Mouse (Mus musculus): ENCODE measurements around the gene Slc35g2. TPM values are rescaled to one million over a fixed set of nuclear protein-coding genes. Genes with fewer than 3 reads are reported as not detected.

Gene Slc35g2
- 7.3 and 8.1 TPM in 2 replicates for polyA plus RNA-seq (2014; fragmentation: Nextera tagmentation; extraction: Ambion mirVana)

DNA sequence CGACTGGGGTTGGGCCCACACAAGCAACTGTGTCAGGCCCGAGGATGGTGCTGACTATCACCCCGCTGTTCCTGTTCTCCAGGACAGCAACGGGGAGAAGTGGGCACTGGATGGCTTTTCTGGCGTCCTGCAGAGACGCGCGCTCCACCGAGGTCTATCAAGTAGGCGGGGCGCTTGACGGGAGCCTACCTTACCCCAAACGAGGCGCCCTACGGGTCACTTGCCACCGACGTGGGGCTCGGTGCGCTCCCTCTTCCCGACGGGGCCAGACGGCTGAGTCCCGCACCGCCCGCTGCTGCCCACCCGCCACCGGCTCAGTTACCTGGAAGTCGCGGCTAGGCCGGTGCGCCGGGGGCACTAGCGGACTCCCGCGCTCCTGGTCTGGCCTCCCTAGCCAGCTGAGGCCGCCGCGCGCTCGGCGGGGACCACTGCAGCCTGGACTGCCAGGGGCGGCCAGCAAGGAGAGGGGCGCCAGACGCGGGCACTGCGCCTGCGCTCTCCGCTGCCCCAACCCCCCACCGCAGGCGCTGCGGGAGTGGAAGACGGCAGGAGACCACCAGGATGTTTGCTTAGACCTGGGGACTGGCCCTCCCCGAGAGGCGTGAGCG, at the start of gene Slc35g2:
Gene Slc35g2, minus strand, starts transcription at position 465 of the 608 bp plus-strand sequence.
- Histone ChIP-seq H3K9me3 (ENCODE audit: control insufficient read depth, low read depth, low read length) (no peaks in the 10 kb centered on the region), H3K36me3 (ENCODE audit: control insufficient read depth, insufficient read depth, low read length) (no peaks in the 10 kb centered on the region), H3K4me2 (replicated peaks; ENCODE audit: low read depth, low read length) (peak within 1 kb of the TSS; percentile 90), H3K27ac (ENCODE audit: low read length) (peak within 1 kb of the TSS; percentile 45; the same call in 1 of the 2 replicates), H3K4me1 (ENCODE audit: control insufficient read depth, insufficient read depth, low read length) (peaks cover 7% of the 10 kb centered on the region; the same call in 1 of the 2 replicates), H3K4me3 (ENCODE audit: low read depth, low read length) (peak within 1 kb of the TSS; percentile 73), H3K27me3 (ENCODE audit: control insufficient read depth, insufficient read depth, low read length) (no peaks in the 10 kb centered on the region), H3K9ac (replicated peaks; ENCODE audit: low read depth, low read length) (peak within 1 kb of the TSS; percentile 48)
- peak; percentile 81 for ATAC-seq (ENCODE audit: insufficient number of reproducible peaks, insufficient read depth, low FRiP score, low read depth)
- WGBS = under 1% methylated on average over 53 of the region's 55 CpGs

- ATAC-seq (ENCODE audit: insufficient number of reproducible peaks, insufficient read depth, low FRiP score, low read depth) = no peak
- H3K27ac ChIP-seq (ENCODE audit: low read length) = no peak overlapping the region
- H3K9me3 ChIP-seq (ENCODE audit: control insufficient read depth, low read depth, low read length) = no peaks in the 10 kb centered on the region
- H3K36me3 ChIP-seq (ENCODE audit: control insufficient read depth, insufficient read depth, low read length) = no peaks in the 10 kb centered on the region
- 0 out of 2 replicates have a peak, but pooled peaks cover 5% of the 10 kb centered on the region for H3K4me1 ChIP-seq (ENCODE audit: control insufficient read depth, insufficient read depth, low read length)
- H3K4me2 ChIP-seq (replicated peaks; ENCODE audit: low read depth, low read length) = peak overlapping the region; percentile 18; the same call in 1 of the 2 replicates
- H3K4me3 ChIP-seq (ENCODE audit: low read depth, low read length) = no peak overlapping the region
- H3K27me3 ChIP-seq (ENCODE audit: control insufficient read depth, insufficient read depth, low read length) = no peaks in the 10 kb centered on the region
- 18% methylated on average over 11 of the region's 11 CpGs for WGBS
- no peak overlapping the region for H3K9ac ChIP-seq (replicated peaks; ENCODE audit: low read depth, low read length)
Measured at GRCm38 (mm10) chr9:100616947-100617346, 46.1 kb upstream of the Slc35g2 start.

DNA sequence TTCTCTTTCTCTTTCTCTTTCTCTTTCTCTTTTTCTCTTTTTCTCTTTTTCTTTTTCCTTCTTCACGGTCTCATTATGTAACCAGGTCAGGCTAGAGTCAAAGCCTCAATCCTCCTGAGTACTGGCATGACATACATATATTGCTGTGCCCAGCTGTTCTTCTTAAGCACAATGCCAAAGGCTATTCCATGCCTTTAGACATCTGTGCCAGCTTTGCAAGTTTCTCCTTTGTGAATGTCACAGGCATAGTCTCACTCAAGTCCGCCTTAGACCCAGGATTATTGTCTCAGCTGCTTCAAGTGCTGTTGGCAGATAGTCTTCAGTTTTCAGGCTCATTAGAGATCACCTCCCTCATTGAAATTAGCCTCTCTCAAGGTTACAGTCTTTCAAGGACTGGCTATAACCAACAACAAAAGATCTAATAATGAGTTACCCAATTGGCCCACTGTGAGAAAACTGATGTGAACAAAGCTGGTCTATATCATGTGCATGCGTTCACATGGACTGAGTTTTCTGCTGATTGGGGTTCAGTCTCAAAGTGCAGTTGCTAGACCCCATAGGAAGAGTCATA, 42.7 kb upstream of the Slc35g2 start:
- H3K4me1 ChIP-seq (ENCODE audit: control insufficient read depth, insufficient read depth, low read length) = 0 out of 2 replicates have a peak, but pooled peaks cover 5% of the 10 kb centered on the region
- no peak overlapping the region for H3K4me2 ChIP-seq (replicated peaks; ENCODE audit: low read depth, low read length)
- H3K36me3 ChIP-seq (ENCODE audit: control insufficient read depth, insufficient read depth, low read length) = no peaks in the 10 kb centered on the region
- no peak overlapping the region for H3K4me3 ChIP-seq (ENCODE audit: low read depth, low read length)
- no peak for ATAC-seq (ENCODE audit: insufficient number of reproducible peaks, insufficient read depth, low FRiP score, low read depth)
- no peaks in the 10 kb centered on the region for H3K9me3 ChIP-seq (ENCODE audit: control insufficient read depth, low read depth, low read length)
- WGBS = 85% methylated on average over 3 of the region's 3 CpGs
- H3K27me3 ChIP-seq (ENCODE audit: control insufficient read depth, insufficient read depth, low read length) = no peaks in the 10 kb centered on the region
- H3K9ac ChIP-seq (replicated peaks; ENCODE audit: low read depth, low read length) = no peak overlapping the region
- H3K27ac ChIP-seq (ENCODE audit: low read length) = no peak overlapping the region

DNA sequence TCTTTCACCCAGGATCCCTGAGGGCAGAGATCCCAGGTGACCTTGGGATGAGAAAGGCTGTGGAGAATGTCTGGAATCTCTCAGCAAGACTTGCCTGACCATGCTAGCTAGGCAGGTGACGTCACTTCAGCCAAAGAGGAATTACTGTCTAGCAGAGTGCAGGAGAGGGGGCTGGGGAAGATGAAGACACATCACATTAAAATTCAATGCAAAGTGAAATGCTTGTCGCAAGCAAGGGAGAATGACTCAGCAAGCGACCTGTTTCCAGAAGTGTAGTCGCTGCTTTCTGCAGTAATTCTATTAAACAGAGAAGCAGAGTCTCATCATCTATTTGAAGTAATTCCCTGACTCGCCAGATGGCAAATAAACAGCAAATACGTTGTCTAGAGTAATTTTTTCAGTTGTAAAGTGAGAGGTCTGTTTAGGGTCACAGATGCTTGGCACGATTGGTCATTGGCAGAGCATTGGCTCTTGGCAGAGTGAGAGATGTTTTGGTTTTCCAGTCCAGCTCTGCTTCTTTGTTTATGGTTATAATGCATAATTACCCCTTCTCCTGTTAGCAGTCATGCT, 35.2 kb upstream of the Slc35g2 start:
- ATAC-seq (ENCODE audit: insufficient number of reproducible peaks, insufficient read depth, low FRiP score, low read depth) = no peak
- 33% methylated on average over 7 of the region's 7 CpGs for WGBS
- H3K9ac ChIP-seq (replicated peaks; ENCODE audit: low read depth, low read length) = no peak overlapping the region
- no peak overlapping the region for H3K4me3 ChIP-seq (ENCODE audit: low read depth, low read length)
- H3K27ac ChIP-seq (ENCODE audit: low read length) = no peak overlapping the region
- no peak overlapping the region for H3K4me2 ChIP-seq (replicated peaks; ENCODE audit: low read depth, low read length)
- H3K27me3 ChIP-seq (ENCODE audit: control insufficient read depth, insufficient read depth, low read length) = no peaks in the 10 kb centered on the region
- no peaks in the 10 kb centered on the region for H3K9me3 ChIP-seq (ENCODE audit: control insufficient read depth, low read depth, low read length)
- H3K36me3 ChIP-seq (ENCODE audit: control insufficient read depth, insufficient read depth, low read length) = no peaks in the 10 kb centered on the region
- no peaks in the 10 kb centered on the region for H3K4me1 ChIP-seq (ENCODE audit: control insufficient read depth, insufficient read depth, low read length)

DNA sequence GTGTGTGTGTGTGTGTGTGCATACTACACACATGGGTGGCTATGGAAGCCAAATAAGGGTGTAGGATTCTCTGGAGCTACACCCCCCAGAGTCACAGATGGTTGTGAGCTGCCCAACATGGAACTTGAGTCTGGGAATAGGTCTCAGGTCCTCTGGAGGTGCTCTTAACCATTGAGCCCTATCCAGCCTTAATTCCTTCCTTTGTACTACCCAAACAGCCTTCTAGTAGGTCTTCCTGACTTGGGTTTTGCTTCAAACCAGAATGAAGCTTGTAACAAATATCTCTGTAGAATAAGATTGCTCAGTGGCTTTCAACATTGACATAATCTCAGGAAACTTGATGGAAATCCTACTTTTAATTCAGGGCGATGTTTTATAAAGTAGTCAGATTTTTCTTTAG, 34.6 kb upstream of the Slc35g2 start:
- no peak overlapping the region for H3K4me2 ChIP-seq (replicated peaks; ENCODE audit: low read depth, low read length)
- H3K9ac ChIP-seq (replicated peaks; ENCODE audit: low read depth, low read length) = no peak overlapping the region
- H3K36me3 ChIP-seq (ENCODE audit: control insufficient read depth, insufficient read depth, low read length) = no peaks in the 10 kb centered on the region
- no peaks in the 10 kb centered on the region for H3K4me1 ChIP-seq (ENCODE audit: control insufficient read depth, insufficient read depth, low read length)
- H3K9me3 ChIP-seq (ENCODE audit: control insufficient read depth, low read depth, low read length) = no peaks in the 10 kb centered on the region
- H3K27ac ChIP-seq (ENCODE audit: low read length) = no peak overlapping the region
- H3K27me3 ChIP-seq (ENCODE audit: control insufficient read depth, insufficient read depth, low read length) = no peaks in the 10 kb centered on the region
- 82% methylated on average over 1 of the region's 1 CpGs for WGBS
- no peak overlapping the region for H3K4me3 ChIP-seq (ENCODE audit: low read depth, low read length)
- ATAC-seq (ENCODE audit: insufficient number of reproducible peaks, insufficient read depth, low FRiP score, low read depth) = no peak

- Histone ChIP-seq H3K9me3 (ENCODE audit: control insufficient read depth, low read depth, low read length) (no peaks in the 10 kb centered on the region), H3K4me2 (replicated peaks; ENCODE audit: low read depth, low read length) (no peak overlapping the region), H3K4me1 (ENCODE audit: control insufficient read depth, insufficient read depth, low read length) (no peaks in the 10 kb centered on the region), H3K27ac (ENCODE audit: low read length) (no peak overlapping the region), H3K9ac (replicated peaks; ENCODE audit: low read depth, low read length) (no peak overlapping the region), H3K36me3 (ENCODE audit: control insufficient read depth, insufficient read depth, low read length) (no peaks in the 10 kb centered on the region), H3K4me3 (ENCODE audit: low read depth, low read length) (no peak overlapping the region), H3K27me3 (ENCODE audit: control insufficient read depth, insufficient read depth, low read length) (no peaks in the 10 kb centered on the region)
- WGBS = 73% methylated on average over 5 of the region's 5 CpGs
- ATAC-seq (ENCODE audit: insufficient number of reproducible peaks, insufficient read depth, low FRiP score, low read depth) = no peak
Measured at GRCm38 (mm10) chr9:100603156-100603555, 32.3 kb upstream of the Slc35g2 start.

GRCm38 (mm10) chr9:100602130-100602529, 31.2 kb upstream of the Slc35g2 start:
- WGBS = 71% methylated on average over 1 of the region's 1 CpGs
- Histone ChIP-seq H3K4me1 (ENCODE audit: control insufficient read depth, insufficient read depth, low read length) (no peaks in the 10 kb centered on the region), H3K4me2 (replicated peaks; ENCODE audit: low read depth, low read length) (no peak overlapping the region), H3K27me3 (ENCODE audit: control insufficient read depth, insufficient read depth, low read length) (no peaks in the 10 kb centered on the region), H3K9me3 (ENCODE audit: control insufficient read depth, low read depth, low read length) (no peaks in the 10 kb centered on the region), H3K27ac (ENCODE audit: low read length) (no peak overlapping the region), H3K9ac (replicated peaks; ENCODE audit: low read depth, low read length) (no peak overlapping the region), H3K36me3 (ENCODE audit: control insufficient read depth, insufficient read depth, low read length) (no peaks in the 10 kb centered on the region), H3K4me3 (ENCODE audit: low read depth, low read length) (no peak overlapping the region)
- no peak for ATAC-seq (ENCODE audit: insufficient number of reproducible peaks, insufficient read depth, low FRiP score, low read depth)

- Histone ChIP-seq H3K9ac (replicated peaks; ENCODE audit: low read depth, low read length) (no peak overlapping the region), H3K27ac (ENCODE audit: low read length) (no peak overlapping the region), H3K9me3 (ENCODE audit: control insufficient read depth, low read depth, low read length) (no peaks in the 10 kb centered on the region), H3K27me3 (ENCODE audit: control insufficient read depth, insufficient read depth, low read length) (no peaks in the 10 kb centered on the region), H3K36me3 (ENCODE audit: control insufficient read depth, insufficient read depth, low read length) (no peaks in the 10 kb centered on the region), H3K4me2 (replicated peaks; ENCODE audit: low read depth, low read length) (no peak overlapping the region), H3K4me1 (ENCODE audit: control insufficient read depth, insufficient read depth, low read length) (no peaks in the 10 kb centered on the region), H3K4me3 (ENCODE audit: low read depth, low read length) (no peak overlapping the region)
- WGBS = 68% methylated on average over 3 of the region's 3 CpGs
- ATAC-seq (ENCODE audit: insufficient number of reproducible peaks, insufficient read depth, low FRiP score, low read depth) = no peak; the same call in 1 of the 2 replicates
Measured at GRCm38 (mm10) chr9:100599761-100600328, 29.0 kb upstream of the Slc35g2 start.
